ENCODE assay signal across 17 mouse cellular contexts in genomic region chr5:145306953-145307352, GRCm38 (mm10). TPM values are rescaled to one million over a fixed set of nuclear protein-coding genes. Genes with fewer than 3 reads are reported as not detected.
A peak's percentile ranks its signal among the peaks of the same experiment; 100 is the strongest.
DNase-seq lines count a peak whose midpoint lies in the region; ATAC-seq and TF ChIP-seq lines count a peak whose summit lies in the region.
"Not testable (repeated sequence)": the region's sequence is repeated elsewhere in the genome, so short reads cannot be mapped to it uniquely, and the experiment has no call there.
"Had no signal": no experiment of that assay in that cellular context is flagged by ENCODE, and none has a peak within 500 bp of the region (broad histone marks: within the 10 kb centered on the region; RNA-seq: fewer than 3 reads in every experiment).

No protein-coding gene starts in this region.

- 84% methylated on average over 4 of the region's 4 CpGs for WGBS in liver, adult 2 months
- WGBS in midbrain, postnatal 0 days, result 91% methylated on average over 4 of the region's 4 CpGs

- in situ Hi-C loops in ES-E14 (cut with MboI; ENCODE audit: low sequenced_read_pairs in 2 of 2, unreplicated experiment in 2 of 2), result not testable (repeated sequence)

- H3K4me2 ChIP-seq in midbrain, postnatal 0 days (ENCODE audit: low read depth, low read length, poor library complexity, severe bottlenecking), result not testable (repeated sequence)

- H3K27me3 ChIP-seq in liver, adult 2 months (ENCODE audit: control insufficient read depth, insufficient read depth, low read length); midbrain, postnatal 0 days (ENCODE audit: insufficient read depth, low read length): not testable (repeated sequence)

- H3K4me1 ChIP-seq in ES-E14 (ENCODE audit: control insufficient read depth in 2 of 2, insufficient read depth in 2 of 2, low read length in 2 of 2, poor library complexity in 1 of 2); liver, adult 2 months (ENCODE audit: control insufficient read depth, insufficient read depth, low read length); midbrain, postnatal 0 days (ENCODE audit: insufficient read depth, low read length): not testable (repeated sequence)

- H3K9me3 ChIP-seq in ES-E14 (ENCODE audit: control insufficient read depth, insufficient read depth, low read depth, low read length); midbrain, postnatal 0 days (ENCODE audit: low read length): not testable (repeated sequence)

- not testable (repeated sequence) for TF ChIP-seq POLR2A in liver, adult 2 months (IDR thresholded peaks at IDR 0.05; ENCODE audit: extremely low read depth, insufficient read depth, low read length)

- peak; percentile 7; the same call in 1 of the 2 replicates for TF ChIP-seq CTCF in liver, adult 2 months (IDR thresholded peaks at IDR 0.05; ENCODE audit: low read depth, low read length)
- TF ChIP-seq CTCF in midbrain, postnatal 0 days (IDR thresholded peaks at IDR 0.05), result 0 out of 2 replicates have a peak, but pooled peaks have one; percentile 2

- not testable (repeated sequence) for H3K79me2 ChIP-seq in liver, adult 2 months (ENCODE audit: control insufficient read depth, insufficient read depth, low read length)

- not testable (repeated sequence) for H3K4me3 ChIP-seq in ES-E14 (ENCODE audit: insufficient read depth in 1 of 2, low read depth in 1 of 2, low read length in 2 of 2, poor library complexity in 1 of 2, severe bottlenecking in 1 of 2); liver, adult 2 months (ENCODE audit: insufficient read depth, low read depth, low read length); midbrain, postnatal 0 days (ENCODE audit: low read depth, low read length)

- DNase-seq in 416B (ENCODE audit: low read depth) (peak; percentile 44), MEL-GATA-1-ER (ENCODE audit: extremely low read depth, low read depth) (peak; percentile 12)
- not testable (repeated sequence) for DNase-seq in ES-E14 (ENCODE audit: low read depth, low spot score); liver, adult 2 months (ENCODE audit: extremely low read depth, low read depth, low spot score); midbrain, postnatal 0 days (ENCODE audit: low spot score)

- not testable (repeated sequence) for ATAC-seq in midbrain, postnatal 0 days (ENCODE audit: low FRiP score)

- H3K36me3 ChIP-seq in ES-E14 (ENCODE audit: control insufficient read depth, insufficient read depth, low read length, poor library complexity, severe bottlenecking); liver, adult 2 months (ENCODE audit: control insufficient read depth, insufficient read depth, low read length); midbrain, postnatal 0 days (ENCODE audit: insufficient read depth, low read length): not testable (repeated sequence)

- not testable (repeated sequence) for H3K9ac ChIP-seq in ES-E14 (ENCODE audit: insufficient read depth, low read depth, low read length, poor library complexity, severe bottlenecking); liver, adult 2 months (ENCODE audit: low read depth, low read length); midbrain, postnatal 0 days (replicated peaks; ENCODE audit: low read length, poor library complexity, severe bottlenecking)

- H3K27ac ChIP-seq in ES-E14 (ENCODE audit: insufficient read depth, low read depth, low read length, poor library complexity, severe bottlenecking), result peak overlapping the region; percentile 93; the same call in 1 of the 2 replicates
- H3K27ac ChIP-seq in liver, adult 2 months (replicated peaks; ENCODE audit: insufficient read depth, low read depth, low read length); midbrain, postnatal 0 days (ENCODE audit: low read depth, low read length): not testable (repeated sequence)

RNA-seq across cellular contexts. Expression of gene Zscan25, which starts 26.7 kb away (rescaled TPM):
- 16.8 and 22.5 TPM in 2 replicates for total RNA-seq in ES-E14 (2012; rRNA removed)
- total RNA-seq in liver, adult 2 months (2014; rRNA removed), result 3.0 and 3.5 TPM in 2 replicates
- polyA plus RNA-seq in liver, adult 2 months (2012; rRNA removed), result 6.5 and 6.7 TPM in 2 replicates
- total RNA-seq in midbrain, postnatal 0 days (2014; rRNA removed), result 18.5 and 24.6 TPM in 2 replicates
- 0.83 and 0.93 TPM in 2 replicates for polyA plus RNA-seq in midbrain, postnatal 0 days (2015; fragmentation: Nextera tagmentation; extraction: Ambion mirVana)

RNA-seq across cellular contexts. Expression of gene Cyp3a57, which starts 38.1 kb away (rescaled TPM):
- total RNA-seq in ES-E14 (2012; rRNA removed), result not detected in 2 replicates
- total RNA-seq in liver, adult 2 months (2014; rRNA removed), result 0.18 TPM in 1 of 2 replicates, not detected in the other
- polyA plus RNA-seq in liver, adult 2 months (2012; rRNA removed), result not detected in 2 replicates
- not detected in 2 replicates for total RNA-seq in midbrain, postnatal 0 days (2014; rRNA removed)
- not detected in 2 replicates for polyA plus RNA-seq in midbrain, postnatal 0 days (2015; fragmentation: Nextera tagmentation; extraction: Ambion mirVana)
- total RNA-seq: adrenal gland, adult 2 months; common myeloid progenitor, adult 5-6 weeks; forebrain, postnatal 0 days had no signal
- polyA plus RNA-seq: adrenal gland, adult 2 months; brain, embryonic 14.5 days; C2C12; embryonic facial prominence, embryonic 11.5 days; embryonic facial prominence, embryonic 13.5 days; embryonic facial prominence, embryonic 15.5 days; erythroblast, embryonic 14.5 days; forebrain, embryonic 11.5 days; forebrain, embryonic 13.5 days; forebrain, embryonic 15.5 days; forebrain, postnatal 0 days had no signal
